Mouse (Mus musculus) kidney, adult 2 months (tissue): ENCODE measurements around the gene Gng8.

Experiments used
- CTCF ChIP-seq: fragments of 200-500 bp; conservative IDR thresholded peaks from 2 replicates; pipeline ENCODE4 v1.5.1; 2011; ENCODE audit warnings: low read depth, mild to moderate bottlenecking, control low read depth, low read length, moderate library complexity, mixed read lengths; ENCODE audit not compliant: insufficient read depth, insufficient read length
- POLR2A ChIP-seq: fragments of 200-500 bp; IDR thresholded peaks from one replicate; pipeline ENCODE4 v1.6.1; 2011; ENCODE audit warnings: low read depth, low read length, control low read depth

DNA sequence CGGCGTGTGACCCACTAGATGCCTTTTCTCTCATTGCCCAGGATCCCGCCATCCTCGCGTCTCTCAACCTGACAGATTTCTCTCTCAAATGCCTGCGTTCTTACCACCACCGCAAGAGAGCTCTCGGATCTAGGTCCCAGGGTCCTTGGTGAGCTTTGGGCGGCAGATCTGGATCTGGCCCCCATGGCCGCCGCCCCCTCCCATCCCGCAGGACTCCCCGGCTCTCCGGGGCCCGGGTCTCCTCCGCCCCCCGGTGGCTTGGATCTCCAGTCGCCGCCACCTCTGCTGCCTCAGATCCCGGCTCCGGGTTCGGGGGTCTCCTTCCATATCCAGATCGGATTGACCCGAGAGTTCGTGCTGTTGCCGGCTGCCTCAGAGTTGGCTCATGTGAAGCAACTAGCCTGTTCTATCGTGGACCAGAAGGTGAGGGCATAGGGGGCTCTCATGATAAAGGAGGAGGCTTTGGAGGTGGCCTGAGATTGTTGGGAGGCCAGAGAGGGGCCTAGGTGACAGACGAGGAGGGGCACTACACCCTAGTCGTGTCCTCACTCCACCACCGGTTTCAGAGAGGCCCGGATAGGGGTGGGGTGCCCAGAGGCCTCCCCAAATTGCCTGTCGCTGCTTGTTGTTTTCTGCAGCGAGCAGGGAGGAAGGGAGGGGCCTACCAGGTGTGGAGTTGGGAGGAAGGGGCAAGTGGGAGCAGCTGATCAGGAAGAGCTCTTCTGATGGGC is 48.0 kb upstream of the Gng8 start:
- TF ChIP-seq POLR2A, result no peak
- no peak for TF ChIP-seq CTCF
